In genomic region chr16:97569426-97569825, GRCm38 (mm10) we compare ENCODE assay signal across 19 mouse cellular contexts. TPM values are rescaled to one million over a fixed set of nuclear protein-coding genes. Genes with fewer than 3 reads are reported as not detected.
DNase-seq lines count a peak whose midpoint lies in the region; ATAC-seq and TF ChIP-seq lines count a peak whose summit lies in the region.
"Had no signal": no experiment of that assay in that cellular context is flagged by ENCODE, and none has a peak within 500 bp of the region (broad histone marks: within the 10 kb centered on the region; RNA-seq: fewer than 3 reads in every experiment).

No protein-coding gene starts in this region.

- WGBS in hindbrain, embryonic 12.5 days: 48% methylated on average over 1 of the region's 1 CpGs
- 61% methylated on average over 1 of the region's 1 CpGs for WGBS in midbrain, embryonic 16.5 days

- no peaks in the 10 kb centered on the region for H3K27me3 ChIP-seq in hindbrain, embryonic 12.5 days
- no peaks in the 10 kb centered on the region for H3K27me3 ChIP-seq in midbrain, embryonic 16.5 days (ENCODE audit: control insufficient read depth, insufficient read depth, low read depth, low read length)
- H3K27me3 ChIP-seq: heart, embryonic 12.5 days had no signal

- H3K4me3 ChIP-seq in gastrocnemius, adult 2 months: no peak overlapping the region
- H3K4me3 ChIP-seq in hindbrain, embryonic 12.5 days: no peak overlapping the region
- H3K4me3 ChIP-seq in midbrain, embryonic 16.5 days (ENCODE audit: low read depth, low read length): no peak overlapping the region
- H3K4me3 ChIP-seq: embryonic facial prominence, embryonic 10.5 days; forebrain, embryonic 10.5 days; heart, embryonic 12.5 days; hindbrain, embryonic 10.5 days had no signal

- H3K27ac ChIP-seq in gastrocnemius, adult 2 months: no peak overlapping the region
- H3K27ac ChIP-seq in hindbrain, embryonic 12.5 days: no peak overlapping the region
- no peak overlapping the region for H3K27ac ChIP-seq in midbrain, embryonic 16.5 days (ENCODE audit: low read length)
- H3K27ac ChIP-seq: embryonic facial prominence, embryonic 10.5 days; forebrain, embryonic 10.5 days; hindbrain, embryonic 10.5 days had no signal

- intact Hi-C loops in gastrocnemius, adult 2 months (cut with DNase I): loop anchor here (2.0 to 5.0 kb wide), 2 partner anchors 125 to 257 kb away; no protein-coding TSS in a partner anchor
- intact Hi-C loops in gastrocnemius, postnatal 14 days (cut with DNase I; ENCODE audit: low total_unique reads): loop anchor here (5.0 kb wide), 1 partner anchor 257 kb away; no protein-coding TSS in a partner anchor

- no peaks in the 10 kb centered on the region for H3K9me3 ChIP-seq in hindbrain, embryonic 12.5 days (replicated peaks)
- no peaks in the 10 kb centered on the region for H3K9me3 ChIP-seq in midbrain, embryonic 16.5 days (replicated peaks; ENCODE audit: control insufficient read depth, low read length, poor library complexity, severe bottlenecking)
- H3K9me3 ChIP-seq: embryonic facial prominence, embryonic 10.5 days; forebrain, embryonic 10.5 days; heart, embryonic 12.5 days; hindbrain, embryonic 10.5 days had no signal

- DNase-seq in gastrocnemius, adult 2 months: peak; percentile 24
- DNase-seq in gastrocnemius, postnatal 14 days: no peak
- DNase-seq in adrenal gland, adult 2 months: peak; percentile 83
- DNase-seq in adrenal gland, postnatal 25 days: peak; percentile 63
- DNase-seq in embryo, embryonic 10.5 days (ENCODE audit: low spot score): no peak
- DNase-seq: gastrocnemius, postnatal 25 days had no signal

- no peak overlapping the region for H3K4me2 ChIP-seq in hindbrain, embryonic 12.5 days (replicated peaks)
- H3K4me2 ChIP-seq in midbrain, embryonic 16.5 days (ENCODE audit: low read length): no peak overlapping the region
- H3K4me2 ChIP-seq: heart, embryonic 12.5 days had no signal

- no peak for TF ChIP-seq CTCF in gastrocnemius, adult 2 months (IDR thresholded peaks at IDR 0.05)

- no peak for ATAC-seq in hindbrain, embryonic 12.5 days (ENCODE audit: low FRiP score)
- no peak for ATAC-seq in midbrain, embryonic 16.5 days
- ATAC-seq: forebrain, embryonic 14.5 days; hindbrain, embryonic 16.5 days; inflammation-experienced regulatory T-cells, adult 6 months; intestine, postnatal 0 days had no signal

- H3K9ac ChIP-seq in hindbrain, embryonic 12.5 days: no peak overlapping the region
- H3K9ac ChIP-seq in midbrain, embryonic 16.5 days (ENCODE audit: low read depth, low read length): no peak overlapping the region
- H3K9ac ChIP-seq: heart, embryonic 12.5 days had no signal

- H3K4me1 ChIP-seq in hindbrain, embryonic 12.5 days: no peaks in the 10 kb centered on the region
- H3K4me1 ChIP-seq in midbrain, embryonic 16.5 days (ENCODE audit: control insufficient read depth, insufficient read depth, low read length): no peaks in the 10 kb centered on the region
- H3K4me1 ChIP-seq: embryonic facial prominence, embryonic 10.5 days; forebrain, embryonic 10.5 days; heart, embryonic 12.5 days had no signal

- H3K36me3 ChIP-seq in hindbrain, embryonic 12.5 days: no peaks in the 10 kb centered on the region
- H3K36me3 ChIP-seq in midbrain, embryonic 16.5 days (ENCODE audit: control insufficient read depth, insufficient read depth, low read length): no peaks in the 10 kb centered on the region
- H3K36me3 ChIP-seq: embryonic facial prominence, embryonic 10.5 days; forebrain, embryonic 10.5 days; heart, embryonic 12.5 days; hindbrain, embryonic 10.5 days had no signal

RNA-seq across cellular contexts. Expression of gene Tmprss2, which starts 41.6 kb away (rescaled TPM):
- total RNA-seq in gastrocnemius, adult 2 months (2021): under 1 TPM in 1 of 2 experiments, not detected in 1; 0.14 TPM
- total RNA-seq in gastrocnemius, postnatal 14 days (2021): not detected
- total RNA-seq in adrenal gland, adult 2 months (2021): under 1 TPM in 1 of 2 experiments, not detected in 1; 0.37 TPM
- polyA plus RNA-seq in adrenal gland, adult 2 months (2012; rRNA removed): 0.29 TPM in 1 of 2 replicates, not detected in the other
- total RNA-seq in adrenal gland, postnatal 25 days (2021): not detected in 2 replicates
- polyA plus RNA-seq in hindbrain, embryonic 12.5 days (2016; fragmentation: Nextera tagmentation; extraction: Ambion mirVana): 0.38 and 0.41 TPM in 2 replicates
- polyA plus RNA-seq in midbrain, embryonic 16.5 days (2015; fragmentation: Nextera tagmentation; extraction: Ambion mirVana): 0.08 and 0.16 TPM in 2 replicates
- total RNA-seq: gastrocnemius, postnatal 25 days; granulocyte monocyte progenitor cell, adult 5-6 weeks; heart, adult 8-10 months; heart, postnatal 25 days had no signal
- polyA plus RNA-seq: forebrain, embryonic 14.5 days had no signal

RNA-seq across cellular contexts. Expression of gene Fam3b, which starts 54.8 kb away (rescaled TPM):
- not detected for total RNA-seq in gastrocnemius, adult 2 months (2021)
- total RNA-seq in gastrocnemius, postnatal 14 days (2021): not detected
- not detected for total RNA-seq in adrenal gland, adult 2 months (2021)
- not detected in 2 replicates for polyA plus RNA-seq in adrenal gland, adult 2 months (2012; rRNA removed)
- total RNA-seq in adrenal gland, postnatal 25 days (2021): not detected in 2 replicates
- not detected in 2 replicates for polyA plus RNA-seq in hindbrain, embryonic 12.5 days (2016; fragmentation: Nextera tagmentation; extraction: Ambion mirVana)
- not detected in 2 replicates for polyA plus RNA-seq in midbrain, embryonic 16.5 days (2015; fragmentation: Nextera tagmentation; extraction: Ambion mirVana)
- total RNA-seq: gastrocnemius, postnatal 25 days; granulocyte monocyte progenitor cell, adult 5-6 weeks; heart, adult 8-10 months; heart, postnatal 25 days had no signal
- polyA plus RNA-seq: embryonic facial prominence, embryonic 10.5 days; forebrain, embryonic 10.5 days; forebrain, embryonic 14.5 days; heart, embryonic 12.5 days; hindbrain, embryonic 10.5 days; hindbrain, embryonic 16.5 days had no signal

Comparison
In these comparisons a context has a peak if more than half of its experiments do, and no peak if none do; other contexts are left out.
1. DNase-seq: peak in gastrocnemius, adult 2 months (single experiment), adrenal gland, adult 2 months (single experiment) and adrenal gland, postnatal 25 days (single experiment); none in gastrocnemius, postnatal 14 days (single experiment) and embryo, embryonic 10.5 days (single experiment).